Mouse (Mus musculus) urinary bladder, postnatal 10 days (tissue): ENCODE results near the gene Ccdc149.

Experiments
- DNase-seq: peaks from one replicate; pipeline ENCODE4 v3.0.0; 2022; ENCODE audit warnings: low spot score

Gene Ccdc149

DNA sequence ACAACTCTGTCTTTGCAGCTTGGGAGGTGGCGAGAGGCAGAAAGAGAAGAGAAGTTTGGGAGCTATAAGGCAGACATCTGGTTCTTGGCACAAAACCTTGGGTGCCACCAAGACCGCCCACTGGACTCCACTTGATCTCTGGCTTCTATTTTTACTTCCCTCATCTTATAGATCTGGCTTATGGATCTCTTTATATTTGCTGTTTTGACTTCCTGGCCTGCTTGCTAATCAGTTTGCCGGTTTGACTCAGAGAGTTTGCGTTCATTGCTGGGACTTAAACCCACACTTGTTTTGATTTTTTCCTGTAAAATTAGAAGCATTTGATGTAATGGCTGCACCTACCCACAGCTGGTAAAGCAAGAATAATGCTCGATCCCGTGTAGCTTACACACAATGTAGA, 100.4 kb downstream of the Ccdc149 start:
- DNase-seq = no peak

DNA sequence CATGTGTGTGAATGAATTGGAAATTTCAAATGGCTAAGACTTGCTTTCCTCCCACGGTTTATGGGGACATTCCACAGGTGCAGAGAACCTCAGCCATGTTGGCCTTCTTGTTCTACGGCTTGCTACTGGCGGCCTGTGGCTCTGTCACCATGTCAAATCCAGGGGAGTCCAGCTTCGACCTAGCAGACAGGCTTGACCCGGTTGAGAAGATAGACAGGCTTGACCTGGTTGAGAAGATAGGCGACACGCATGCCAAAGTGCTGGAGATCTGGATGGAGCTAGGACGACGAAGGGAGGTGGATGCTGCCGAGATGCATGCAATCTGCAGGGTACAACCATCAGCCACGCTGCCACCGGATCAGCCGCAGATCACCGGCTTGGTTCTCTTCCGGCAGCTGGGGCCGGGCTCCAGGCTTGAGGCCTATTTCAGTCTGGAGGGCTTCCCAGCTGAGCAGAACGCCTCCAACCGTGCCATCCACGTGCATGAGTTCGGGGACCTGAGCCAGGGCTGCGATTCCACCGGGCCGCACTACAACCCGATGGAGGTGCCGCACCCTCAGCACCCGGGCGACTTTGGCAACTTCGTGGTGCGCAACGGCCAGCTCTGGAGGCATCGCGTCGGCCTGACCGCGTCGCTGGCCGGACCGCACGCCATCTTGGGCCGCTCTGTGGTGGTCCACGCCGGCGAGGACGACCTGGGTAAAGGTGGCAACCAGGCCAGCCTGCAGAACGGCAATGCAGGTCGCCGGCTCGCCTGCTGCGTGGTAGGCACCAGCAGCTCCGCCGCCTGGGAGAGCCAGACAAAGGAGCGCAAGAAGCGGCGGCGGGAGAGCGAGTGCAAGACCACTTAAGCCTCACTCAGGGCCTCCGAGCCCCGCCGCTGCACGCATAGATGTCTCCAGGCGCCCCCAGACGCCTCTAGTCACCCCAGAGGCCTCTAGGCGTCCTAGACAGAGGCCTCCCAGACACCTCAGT, 103.2 kb downstream of the Ccdc149 start:
- DNase-seq = no peak

DNA sequence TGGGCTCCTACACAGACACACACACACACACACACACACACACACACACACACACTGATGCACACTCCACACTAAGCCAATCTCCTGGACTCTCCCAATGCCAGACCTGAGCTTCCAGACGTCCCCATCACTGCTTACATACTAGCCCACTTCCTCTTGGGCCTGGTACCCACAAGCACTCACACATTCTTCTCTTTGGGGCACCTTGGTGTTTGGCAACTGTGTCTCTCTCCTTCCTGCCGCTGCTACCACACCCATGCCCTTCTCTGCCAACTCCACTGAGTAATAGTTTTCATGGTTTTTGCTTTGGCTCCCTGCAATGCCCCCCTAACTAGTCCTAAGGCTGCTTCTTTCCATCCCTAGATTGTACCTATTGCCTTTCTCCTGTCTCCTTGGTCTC, 104.7 kb downstream of the Ccdc149 start:
- DNase-seq = no peak

DNA sequence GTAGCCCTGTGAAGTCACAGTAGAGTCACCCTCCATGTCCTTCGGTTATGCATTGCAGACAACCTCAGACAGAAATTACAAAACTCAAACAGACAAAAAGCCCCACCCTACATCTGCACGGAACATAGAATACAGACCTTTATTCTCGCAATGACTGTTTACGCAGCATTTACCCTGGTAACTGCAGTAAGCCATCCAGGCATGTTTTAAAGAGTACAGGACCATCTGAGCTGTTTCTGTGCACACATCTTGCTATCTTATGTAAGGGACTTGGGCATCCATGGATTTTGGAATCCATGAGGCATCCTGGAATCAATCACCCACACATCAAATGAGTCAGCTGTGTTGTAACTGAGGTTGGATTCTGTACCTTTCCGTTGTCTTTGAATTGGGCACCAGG, 105.4 kb downstream of the Ccdc149 start:
- DNase-seq = no peak

DNA sequence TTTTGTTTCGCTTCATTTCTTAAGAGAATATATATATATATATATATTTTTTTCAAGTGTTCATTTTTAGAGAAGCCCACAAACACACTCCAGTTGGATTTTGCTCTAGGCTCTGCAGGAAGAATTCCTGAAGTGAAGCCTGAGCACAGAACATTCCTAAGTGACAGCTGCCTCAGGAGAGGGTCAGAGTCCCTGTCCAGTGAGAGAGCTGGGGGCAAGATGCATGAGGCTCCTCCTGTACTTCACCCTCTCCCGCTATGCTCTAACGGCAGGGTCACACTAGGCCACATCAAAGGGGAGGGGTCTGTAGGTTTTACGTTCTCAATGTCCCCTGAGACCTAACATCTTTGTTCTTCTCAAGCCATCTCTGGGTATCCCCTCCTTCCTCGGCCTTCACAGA, 106.8 kb downstream of the Ccdc149 start:
- DNase-seq = no peak

DNA sequence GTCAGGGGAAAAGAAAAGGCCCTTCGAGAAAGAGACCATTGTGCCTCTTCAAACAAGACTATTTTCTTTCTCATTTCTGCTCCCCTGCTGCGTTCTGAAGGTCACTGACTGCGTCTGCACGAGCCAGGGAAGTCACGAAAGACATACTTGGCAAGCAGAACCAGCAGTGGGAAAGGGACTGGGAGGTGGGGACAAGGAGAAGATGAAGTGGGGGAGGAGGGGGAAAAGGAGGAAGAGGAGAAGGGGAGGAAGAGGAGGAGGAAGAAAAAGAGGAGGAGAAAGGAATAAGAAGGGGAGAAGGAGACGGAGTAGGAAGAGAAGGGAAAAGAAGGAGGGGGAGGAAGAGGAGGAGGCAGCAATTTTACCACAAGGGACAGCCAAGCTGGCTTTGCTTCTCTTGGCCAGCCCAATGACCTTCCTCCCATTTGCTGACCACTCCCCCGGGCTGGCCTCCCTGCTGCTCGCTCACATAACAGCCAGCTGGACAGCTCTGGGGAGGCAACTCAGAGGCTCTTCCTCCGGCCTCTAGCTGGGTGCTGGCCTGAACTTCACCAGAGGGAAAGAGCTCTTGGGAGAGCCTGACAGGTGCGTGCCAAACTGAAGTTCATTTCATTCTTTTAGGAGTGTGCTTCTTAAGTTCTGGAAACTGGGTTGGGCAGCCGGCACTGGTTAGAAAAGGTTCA, 107.7 kb downstream of the Ccdc149 start, which contains the start of gene Sod3:
TSS of gene Sod3 (plus strand) at position 324 of the 683 bp plus-strand sequence.
- DNase-seq = no peak

DNA sequence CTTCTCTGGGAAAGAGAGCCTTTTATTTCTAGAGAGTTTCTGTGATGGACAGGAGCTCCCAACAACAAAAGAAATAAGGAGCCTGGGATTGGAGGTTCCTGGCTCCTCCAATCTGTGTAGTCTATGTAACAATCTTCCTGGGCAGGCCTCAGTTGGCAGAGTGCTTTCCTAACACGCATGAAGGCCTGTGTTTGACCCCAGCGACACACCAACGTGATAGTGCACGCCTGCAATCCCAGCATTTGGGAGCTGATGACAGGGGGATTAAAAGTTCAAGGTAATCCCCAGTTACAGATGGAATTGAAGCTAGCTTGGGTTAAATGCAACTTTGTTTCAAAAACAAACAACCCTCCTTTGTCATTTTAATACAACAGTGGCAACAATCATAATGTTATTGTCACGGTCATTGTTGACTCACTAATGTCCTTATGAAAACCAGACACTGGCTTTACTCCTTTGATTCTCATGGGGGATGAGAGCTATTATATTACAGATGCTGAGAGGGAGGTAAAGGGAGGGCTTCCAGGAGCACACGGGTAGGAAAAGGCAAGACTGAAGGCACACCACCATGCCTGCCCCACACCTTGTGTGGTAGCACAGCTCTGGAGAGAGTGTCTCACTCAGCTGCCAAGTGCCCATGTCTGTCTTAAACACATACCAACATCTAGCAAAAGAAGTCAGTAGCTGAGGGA, 108.4 kb downstream of the Ccdc149 start:
- no peak for DNase-seq

DNA sequence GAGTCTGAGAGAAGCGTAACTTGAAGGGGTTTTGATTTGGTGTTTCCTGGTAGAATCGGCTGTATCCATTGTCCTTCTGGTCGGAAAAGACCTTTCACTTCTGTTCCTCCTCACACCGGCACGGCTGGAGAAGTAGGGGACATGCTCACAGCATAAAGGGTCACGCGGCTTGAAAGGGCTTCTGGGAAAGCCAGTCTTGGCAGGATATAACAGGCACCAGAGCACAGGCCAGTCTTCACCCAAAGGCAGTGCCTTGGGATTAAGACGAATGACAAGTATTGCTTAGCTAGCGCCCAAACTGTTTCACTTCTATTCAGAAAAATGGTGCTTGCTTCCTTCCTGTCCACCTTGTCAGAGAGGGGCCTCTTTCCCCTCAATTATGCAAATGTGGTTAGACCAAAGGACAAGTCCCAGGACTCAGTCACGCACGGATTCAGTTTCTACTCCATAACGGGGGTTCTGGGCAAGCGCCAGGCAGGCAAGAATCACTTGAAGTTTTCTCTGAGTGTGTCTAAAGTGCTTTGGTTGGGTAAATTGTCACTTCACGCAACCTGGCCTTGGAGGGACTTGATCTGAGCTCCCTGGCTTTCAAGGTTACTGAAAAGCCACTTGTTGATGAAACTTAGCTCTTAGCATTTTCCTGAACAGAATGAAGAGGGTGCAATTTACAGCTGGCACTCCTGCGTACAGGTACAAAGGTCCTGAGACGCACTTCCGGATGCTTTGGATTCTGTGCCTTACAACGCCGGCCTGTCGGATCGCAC, 110.9 kb downstream of the Ccdc149 start:
- no peak for DNase-seq

DNA sequence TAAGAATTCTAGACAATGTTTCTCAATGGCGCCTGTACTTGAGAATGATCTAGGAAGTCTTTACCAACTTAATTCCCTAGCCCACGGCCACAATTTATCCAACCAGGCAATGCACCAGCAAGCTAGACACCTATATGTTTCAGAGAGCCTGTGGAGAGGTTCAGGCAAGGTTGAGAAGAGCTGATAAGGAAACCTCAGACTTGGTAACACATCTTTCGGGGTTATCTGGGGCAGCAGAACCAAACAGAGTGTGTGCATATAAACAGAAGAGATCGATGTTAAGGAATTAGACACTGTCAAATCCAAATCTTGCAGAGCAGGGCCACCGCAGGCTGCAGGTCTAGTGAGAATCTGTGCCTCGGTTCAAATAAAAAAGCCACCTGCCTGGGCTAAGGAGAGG, 113.2 kb downstream of the Ccdc149 start:
- no peak for DNase-seq

DNA sequence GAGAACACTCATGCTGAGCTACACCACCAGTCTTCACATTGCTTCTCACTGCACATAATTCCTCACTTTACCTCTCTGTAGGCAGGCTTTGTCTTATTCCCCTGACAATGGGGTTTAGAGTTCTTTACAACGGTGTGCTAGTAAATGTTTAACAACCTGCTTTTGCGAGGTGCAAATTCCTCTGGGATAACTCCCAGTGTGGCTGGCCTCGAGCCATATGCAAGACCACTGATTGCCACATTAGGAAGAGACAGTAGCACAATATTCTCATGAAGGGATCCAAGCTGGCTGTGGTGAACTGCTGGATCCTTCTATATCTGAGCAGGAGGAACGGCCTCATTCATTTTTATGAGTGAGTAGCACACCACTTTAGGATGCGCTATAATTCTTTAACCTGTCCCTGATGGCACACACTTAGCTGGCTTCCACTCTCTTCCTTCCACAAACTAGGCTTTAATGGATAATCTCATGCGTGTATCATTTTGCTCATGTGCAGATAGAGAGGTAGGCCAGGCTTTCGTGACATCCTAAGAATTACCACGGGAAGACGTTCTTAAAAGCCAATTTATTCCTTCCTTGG, 114.1 kb downstream of the Ccdc149 start:
- no peak for DNase-seq

DNA sequence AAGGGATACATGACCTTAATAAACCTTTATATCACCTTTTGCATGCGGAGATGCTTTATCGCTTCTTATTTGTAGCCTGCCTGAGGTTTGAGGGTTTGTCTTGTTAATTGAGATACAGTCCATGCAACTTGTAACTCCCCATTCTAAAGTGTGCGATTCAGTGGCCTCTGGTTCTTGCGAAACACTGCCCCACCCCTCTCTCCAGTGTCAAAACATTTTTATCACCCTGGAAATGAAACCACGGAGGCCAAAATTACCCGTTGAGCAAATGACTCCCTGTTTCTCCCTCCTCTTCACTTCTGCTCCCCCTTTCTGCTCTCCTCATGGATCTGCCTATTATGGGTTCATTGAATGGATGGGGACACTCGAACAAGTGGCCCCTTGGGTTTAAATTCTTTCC, 115.7 kb downstream of the Ccdc149 start:
- no peak for DNase-seq

DNA sequence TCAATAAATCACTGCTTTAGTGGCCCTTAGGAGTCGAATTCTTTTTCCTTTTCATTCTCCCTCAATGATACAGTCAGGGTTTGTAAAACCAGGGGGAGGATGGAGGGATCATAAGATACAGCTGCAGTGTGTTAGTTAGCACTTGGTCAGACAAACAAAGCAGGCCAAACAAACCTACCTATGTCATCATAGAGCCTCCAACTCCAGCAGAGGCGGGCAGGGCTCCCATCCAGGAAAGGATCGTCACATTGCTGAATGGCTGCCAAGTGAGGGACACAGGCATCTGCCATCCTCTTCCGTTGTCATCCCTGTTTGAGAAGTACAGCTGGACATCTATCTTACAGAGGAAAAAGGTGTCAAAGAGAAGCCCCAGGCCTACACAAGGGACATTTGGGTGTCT, 116.9 kb downstream of the Ccdc149 start:
- DNase-seq = no peak

DNA sequence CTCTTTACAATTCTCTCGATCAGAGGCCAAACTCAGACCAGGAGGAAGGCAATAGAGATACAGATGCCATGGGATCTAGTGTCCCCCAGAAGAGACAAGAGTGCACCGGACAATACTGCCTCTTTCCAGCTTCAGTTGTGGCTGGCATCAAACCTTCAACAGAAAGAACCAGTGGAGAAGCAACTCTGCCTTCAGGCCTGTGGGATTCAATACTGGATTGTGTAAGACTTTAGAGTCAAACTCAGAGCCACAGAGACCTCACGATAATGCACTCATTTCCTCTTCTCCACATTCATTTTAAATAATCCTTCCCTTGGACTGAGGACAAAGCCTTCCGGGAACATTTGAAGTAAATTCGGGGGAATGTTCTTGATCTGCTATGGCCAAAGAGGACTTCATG, 118.6 kb downstream of the Ccdc149 start:
- DNase-seq = no peak

DNA sequence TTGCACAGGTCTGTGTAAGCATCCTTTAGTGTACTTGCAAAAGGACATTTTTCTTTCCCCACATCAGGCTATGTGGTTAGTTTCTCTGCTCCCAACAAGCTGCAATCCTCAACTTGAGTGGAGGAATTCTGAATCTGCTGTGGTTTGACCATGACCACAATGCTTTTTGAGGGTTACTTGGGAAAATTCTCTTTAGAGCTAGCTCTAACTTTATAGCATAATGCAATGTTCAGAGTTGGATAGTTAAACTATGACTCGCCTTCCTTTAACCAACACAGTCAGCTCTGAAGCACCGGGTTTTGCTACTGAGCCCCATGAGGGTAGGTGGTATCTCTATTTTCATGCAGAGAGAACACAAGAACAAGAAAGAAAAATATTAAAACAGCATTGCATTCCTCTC, 119.8 kb downstream of the Ccdc149 start:
- no peak for DNase-seq

DNA sequence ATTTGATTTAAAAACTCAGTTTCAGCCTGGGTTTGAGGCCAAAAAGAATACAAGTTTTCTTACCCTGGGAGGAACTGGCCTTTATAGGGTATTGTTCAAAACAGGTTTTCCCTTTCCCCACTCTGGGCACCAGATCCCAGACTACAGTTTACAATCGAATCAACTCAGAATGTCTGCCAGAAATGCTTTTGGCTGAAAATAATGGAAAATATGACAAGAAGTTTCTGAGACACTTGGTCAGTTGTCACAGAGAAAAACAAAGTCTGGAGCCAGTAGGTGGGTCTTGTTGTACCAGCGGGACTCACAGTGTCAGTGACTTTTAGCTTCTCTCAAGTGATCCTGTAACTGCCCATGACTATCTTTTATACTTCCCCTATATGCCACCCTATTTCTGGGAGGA, 120.9 kb downstream of the Ccdc149 start:
- no peak for DNase-seq

DNA sequence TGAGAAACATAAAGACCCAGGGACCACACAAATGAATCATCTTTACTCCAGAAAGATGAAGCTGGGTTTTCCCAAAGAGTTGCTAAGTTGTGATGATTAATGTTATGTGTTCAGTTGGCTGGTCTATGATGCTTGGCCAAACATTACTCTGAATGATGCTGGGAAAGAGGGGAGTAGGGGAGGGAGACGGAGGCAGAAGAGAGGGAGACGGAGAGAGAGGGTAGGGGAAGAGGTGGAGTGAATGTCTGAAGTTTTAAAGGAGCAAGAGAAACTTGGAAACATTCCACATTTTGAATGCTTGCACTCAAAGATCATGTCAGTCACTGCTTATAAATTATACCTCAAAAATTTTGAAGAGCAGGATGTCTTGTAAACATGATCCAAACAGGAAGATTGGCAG, 124.4 kb downstream of the Ccdc149 start:
- no peak for DNase-seq

DNA sequence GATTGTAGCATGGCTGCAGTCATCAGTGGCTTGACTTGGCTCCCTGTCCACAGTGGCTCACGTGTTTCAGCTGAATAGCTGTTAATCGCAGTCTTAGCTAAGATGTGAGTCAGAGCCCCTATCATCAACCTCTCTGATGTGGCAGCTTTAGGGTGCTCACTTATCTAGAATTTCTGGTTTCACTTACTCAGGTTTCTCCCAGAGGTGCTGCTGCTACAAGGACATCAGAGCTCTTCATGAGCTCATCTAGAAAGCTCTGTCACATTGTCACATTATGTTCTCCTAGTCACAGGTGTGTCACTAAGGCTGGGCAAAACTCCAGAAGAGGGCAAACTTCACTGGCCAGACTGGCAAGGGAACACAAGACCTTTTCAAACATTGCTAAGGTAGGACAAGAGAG, 132.2 kb downstream of the Ccdc149 start:
- DNase-seq = no peak

DNA sequence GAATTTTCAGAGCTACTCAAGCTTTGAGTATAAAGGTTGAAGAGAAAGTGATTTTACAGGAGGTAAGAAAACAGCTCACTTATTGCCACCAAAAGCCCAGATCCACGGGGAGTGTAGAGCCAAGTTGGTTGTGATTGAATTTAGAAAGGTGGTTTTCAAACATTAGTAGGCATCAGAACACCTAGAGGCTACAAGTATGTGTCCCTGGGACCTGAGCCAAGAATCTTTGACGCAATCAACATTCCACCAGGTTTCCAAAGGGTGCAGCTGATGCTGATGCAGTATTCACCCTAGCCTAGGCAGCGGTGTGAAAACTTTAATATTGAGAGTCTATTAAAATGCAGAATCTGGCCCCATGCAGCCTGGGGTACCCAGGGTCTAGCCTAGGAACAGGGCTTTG, 135.7 kb downstream of the Ccdc149 start:
- DNase-seq = no peak

DNA sequence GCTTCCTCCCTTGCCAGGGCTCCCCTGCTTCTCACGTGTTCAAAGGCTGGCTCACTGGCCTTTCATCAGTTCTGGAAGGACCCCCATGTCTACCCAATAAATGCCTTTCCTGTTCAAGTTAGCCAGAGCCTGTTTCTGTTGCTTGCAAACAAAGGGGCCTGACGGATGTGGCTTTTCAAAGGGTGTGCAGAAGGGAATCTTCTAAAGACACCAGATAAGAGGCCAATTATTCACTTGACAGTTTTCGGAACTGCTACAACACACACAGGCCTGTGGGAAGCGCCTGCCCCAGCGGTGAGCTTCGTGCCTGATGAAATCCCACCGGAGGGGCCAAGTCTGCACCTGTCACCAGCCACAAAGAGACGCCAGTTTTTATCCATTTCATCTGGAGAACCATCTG, 139.2 kb downstream of the Ccdc149 start:
- no peak for DNase-seq
